Mouse (Mus musculus) testis, adult 2 months (tissue): Measurements from ENCODE around the gene Klhl32.

Source experiments
- CTCF ChIP-seq: fragments of 200-500 bp; IDR thresholded peaks from 2 replicates; pipeline ENCODE4 v1.5.1; 2012; ENCODE audit warnings: low read depth, mild to moderate bottlenecking, inconsistent platforms, low read length, moderate library complexity; ENCODE audit not compliant: control insufficient read depth, insufficient read depth, insufficient replicate concordance
- POLR2A ChIP-seq: fragments of 200-500 bp; IDR thresholded peaks from 2 replicates; pipeline ENCODE4 v1.6.1; 2012; ENCODE audit warnings: low read depth, mild to moderate bottlenecking, inconsistent platforms, low read length, moderate library complexity; ENCODE audit not compliant: control insufficient read depth

- TF ChIP-seq CTCF (no peak), POLR2A (no peak)
These were observed 54.7 kb downstream of the Klhl32 start for GRCm38 (mm10) chr4:24796229-24796628.
